Mouse (Mus musculus) forebrain, embryonic 14.5 days (tissue): ENCODE measurements around the gene B3gnt2. TPM values are rescaled to one million over a fixed set of nuclear protein-coding genes. Genes with fewer than 3 reads are reported as not detected.

Experiments
- ATAC-seq: fragments of 200-750 bp; cut with Nextera tagmentation; 2 replicates; pipeline ENCODE4 v1.8.0; 2017; ENCODE audit warnings: mild to moderate bottlenecking, moderate library complexity
- DNase-seq: peaks from one replicate; pipeline ENCODE4 v3.0.0-alpha.2; 2015; ENCODE audit warnings: low spot score
- H3K27ac ChIP-seq: fragments of 300-500 bp; sonication (generic); 2 replicates; pipeline ENCODE4 v1.5.1; 2014; ENCODE audit warnings: low read depth, mild to moderate bottlenecking, control low read depth, low read length, moderate library complexity
- H3K27me3 ChIP-seq: fragments of 300-500 bp; sonication (generic); replicated peaks from 2 replicates; pipeline ENCODE4 v1.6.1; 2014; ENCODE audit warnings: low read length, control low read depth, mixed read lengths; ENCODE audit not compliant: control insufficient read depth, insufficient read depth
- H3K36me3 ChIP-seq: fragments of 300-500 bp; sonication (generic); 2 replicates; pipeline ENCODE4 v1.6.1; 2014; ENCODE audit warnings: low read length, control low read depth; ENCODE audit not compliant: control insufficient read depth, insufficient read depth
- H3K4me1 ChIP-seq: fragments of 300-500 bp; sonication (generic); 2 replicates; pipeline ENCODE4 v1.6.1; 2014; ENCODE audit warnings: antibody characterized with exemption, low read length, control low read depth; ENCODE audit not compliant: control insufficient read depth, insufficient read depth
- H3K4me2 ChIP-seq: fragments of 300-500 bp; sonication (generic); 2 replicates; pipeline ENCODE4 v1.6.1; 2014; ENCODE audit warnings: mild to moderate bottlenecking, control low read depth, low read length
- H3K4me3 ChIP-seq: fragments of 300-500 bp; sonication (generic); 2 replicates; pipeline ENCODE4 v1.5.1; 2014; ENCODE audit warnings: low read depth, low read length, control low read depth
- H3K9ac ChIP-seq: fragments of 300-500 bp; sonication (generic); 2 replicates; pipeline ENCODE4 v1.6.1; 2014; ENCODE audit warnings: mild to moderate bottlenecking, low read length, control low read depth, moderate library complexity
- H3K9me3 ChIP-seq: fragments of 300-500 bp; sonication (generic); replicated peaks from 2 replicates; pipeline ENCODE4 v1.6.1; 2016; ENCODE audit warnings: low read length, control low read depth, mixed read lengths; ENCODE audit not compliant: control insufficient read depth
- WGBS: fragments of 180-500 bp; shearing (Covaris S2); extraction: QIAGEN DNeasy Blood & Tissue Kit; methylation state at CpG from one replicate; pipeline ENCODE4 v1.1.7; 2014; 5-methylcytosine and 5-hydroxymethylcytosine counted together
- polyA plus RNA-seq: library from polyadenylated mRNA; unstranded; fragments of >200 nt; fragmentation: Nextera tagmentation; extraction: Ambion mirVana; gene quantifications from 2 replicates; pipeline ENCODE4 v1.2.1, GENCODE M21; 2014

The B3gnt2 gene
- polyA plus RNA-seq, 1 experiment from 2014 or later, result 2.3 TPM

- H3K4me1 ChIP-seq, result no peaks in the 10 kb centered on the region
- no peak for ATAC-seq
- H3K9me3 ChIP-seq, result no peaks in the 10 kb centered on the region
- WGBS, result 85% methylated on average over 4 of the region's 4 CpGs
- DNase-seq, result no peak
- H3K4me3 ChIP-seq, result no peak overlapping the region
- no peaks in the 10 kb centered on the region for H3K36me3 ChIP-seq
- H3K9ac ChIP-seq, result no peak overlapping the region
- H3K27ac ChIP-seq, result no peak overlapping the region
- H3K4me2 ChIP-seq, result no peak overlapping the region
- H3K27me3 ChIP-seq, result no peaks in the 10 kb centered on the region
Measured at GRCm38 (mm10) chr11:22763556-22764295, 97.0 kb downstream of the B3gnt2 start.

- WGBS, result 73% methylated on average over 1 of the region's 1 CpGs
- no peak for ATAC-seq
Measured at GRCm38 (mm10) chr11:22763055-22763454, 97.7 kb downstream of the B3gnt2 start.

GRCm38 (mm10) chr11:22762236-22762927 is 98.4 kb downstream of the B3gnt2 start:
- no peak overlapping the region for H3K27ac ChIP-seq
- WGBS, result 94% methylated on average over 17 of the region's 18 CpGs
- no peak for ATAC-seq

More at GRCm38 (mm10) chr11:22763055-22763454, 97.7 kb downstream of the B3gnt2 start:
- no peak for DNase-seq
- Histone ChIP-seq H3K9ac (no peak overlapping the region), H3K36me3 (no peaks in the 10 kb centered on the region), H3K9me3 (no peaks in the 10 kb centered on the region), H3K4me1 (no peaks in the 10 kb centered on the region), H3K4me2 (no peak overlapping the region), H3K27ac (no peak overlapping the region), H3K27me3 (no peaks in the 10 kb centered on the region), H3K4me3 (no peak overlapping the region)

GRCm38 (mm10) chr11:22759783-22760182 is 101.0 kb downstream of the B3gnt2 start:
- H3K9me3 ChIP-seq, result no peaks in the 10 kb centered on the region
- H3K4me2 ChIP-seq, result no peak overlapping the region
- 91% methylated on average over 2 of the region's 4 CpGs for WGBS
- no peak overlapping the region for H3K9ac ChIP-seq
- ATAC-seq (no peak), DNase-seq (no peak)
- H3K36me3 ChIP-seq, result no peaks in the 10 kb centered on the region
- H3K4me1 ChIP-seq, result no peaks in the 10 kb centered on the region
- H3K27ac ChIP-seq, result no peak overlapping the region
- no peak overlapping the region for H3K4me3 ChIP-seq
- H3K27me3 ChIP-seq, result no peaks in the 10 kb centered on the region

More at GRCm38 (mm10) chr11:22762236-22762927, 98.4 kb downstream of the B3gnt2 start:
- Histone ChIP-seq H3K36me3 (no peaks in the 10 kb centered on the region), H3K4me2 (no peak overlapping the region), H3K9me3 (no peaks in the 10 kb centered on the region), H3K9ac (no peak overlapping the region), H3K27me3 (no peaks in the 10 kb centered on the region), H3K4me3 (no peak overlapping the region), H3K4me1 (no peaks in the 10 kb centered on the region)
- no peak for DNase-seq

GRCm38 (mm10) chr11:22756168-22756980 is 104.4 kb downstream of the B3gnt2 start:
- Histone ChIP-seq H3K4me3 (no peak overlapping the region), H3K4me2 (no peak overlapping the region), H3K36me3 (no peaks in the 10 kb centered on the region), H3K4me1 (no peaks in the 10 kb centered on the region), H3K9me3 (no peaks in the 10 kb centered on the region), H3K9ac (no peak overlapping the region), H3K27ac (no peak overlapping the region), H3K27me3 (no peaks in the 10 kb centered on the region)
- DNase-seq (no peak), ATAC-seq (no peak)
- 83% methylated on average over 3 of the region's 3 CpGs for WGBS

GRCm38 (mm10) chr11:22755180-22755579 is 105.6 kb downstream of the B3gnt2 start:
- no peak overlapping the region for H3K4me2 ChIP-seq
- H3K27ac ChIP-seq, result no peak overlapping the region
- H3K4me1 ChIP-seq, result no peaks in the 10 kb centered on the region
- H3K36me3 ChIP-seq, result no peaks in the 10 kb centered on the region
- 85% methylated on average over 1 of the region's 1 CpGs for WGBS
- no peak for ATAC-seq
- no peak overlapping the region for H3K4me3 ChIP-seq
- DNase-seq, result no peak
- no peaks in the 10 kb centered on the region for H3K27me3 ChIP-seq
- no peaks in the 10 kb centered on the region for H3K9me3 ChIP-seq
- H3K9ac ChIP-seq, result no peak overlapping the region

GRCm38 (mm10) chr11:22752596-22752995 is 108.2 kb downstream of the B3gnt2 start:
- WGBS, result 46% methylated on average over 5 of the region's 5 CpGs
- Histone ChIP-seq H3K9ac (no peak overlapping the region), H3K9me3 (no peaks in the 10 kb centered on the region), H3K36me3 (no peaks in the 10 kb centered on the region), H3K4me3 (no peak overlapping the region), H3K4me2 (no peak overlapping the region), H3K27ac (no peak overlapping the region), H3K27me3 (no peaks in the 10 kb centered on the region), H3K4me1 (no peaks in the 10 kb centered on the region)
- DNase-seq, result no peak
- ATAC-seq, result no peak

GRCm38 (mm10) chr11:22751592-22751991 is 109.2 kb downstream of the B3gnt2 start:
- Histone ChIP-seq H3K4me1 (no peaks in the 10 kb centered on the region), H3K9ac (no peak overlapping the region), H3K9me3 (no peaks in the 10 kb centered on the region), H3K4me3 (no peak overlapping the region), H3K27me3 (no peaks in the 10 kb centered on the region), H3K27ac (no peak overlapping the region), H3K4me2 (no peak overlapping the region), H3K36me3 (no peaks in the 10 kb centered on the region)
- DNase-seq (no peak), ATAC-seq (no peak)
- 96% methylated on average over 3 of the region's 3 CpGs for WGBS
